Mouse (Mus musculus): ENCODE measurements around the gene Rps6kl1. TPM values are rescaled to one million over a fixed set of nuclear protein-coding genes. Genes with fewer than 3 reads are reported as not detected.
A peak's percentile ranks its signal among the peaks of the same experiment; 100 is the strongest.

Gene Rps6kl1
- total and polyA plus RNA-seq, 3 experiments, result 0.21 to 0.86 (median 0.36) TPM

- H3K4me3 ChIP-seq (replicated peaks in 1 of 3; ENCODE audit: low read depth in 2 of 3, low read length in 2 of 3, poor library complexity in 1 of 3), result no peak overlapping the region
- DNase-seq (ENCODE audit: extremely low read depth), result no peak
- no peaks in the 10 kb centered on the region for H3K36me3 ChIP-seq (replicated peaks in 1 of 2; ENCODE audit: control insufficient read depth in 1 of 2, insufficient read depth in 1 of 2, low read length in 1 of 2)
- peaks cover 6% of the 10 kb centered on the region for H3K9me3 ChIP-seq (replicated peaks; ENCODE audit: low read length)
- no peaks in the 10 kb centered on the region for H3K79me2 ChIP-seq (replicated peaks; ENCODE audit: control insufficient read depth, extremely low read depth, insufficient read depth, poor library complexity, severe bottlenecking)
- in situ Hi-C loops (cut with MboI; ENCODE audit: low pct_ligation_motif_present, low pct_unique_long_range_greater_than_20kb, low sequenced_read_pairs), result loop anchor here (10.0 to 25.0 kb wide), 3 partner anchors 128 to 496 kb away; no protein-coding TSS in a partner anchor
- no peak for TF ChIP-seq SMC3 (IDR thresholded peaks at IDR 0.05; ENCODE audit: low read depth, low read length)
- no peak for TF ChIP-seq ZMIZ1 (IDR thresholded peaks at IDR 0.05; ENCODE audit: low read depth, low read length)
- TF ChIP-seq POLR2AphosphoS2 (IDR thresholded peaks at IDR 0.05; ENCODE audit: low read depth, low read length), result no peak
- TF ChIP-seq NELFE (IDR thresholded peaks at IDR 0.05; ENCODE audit: low read depth, low read length), result no peak
- TF ChIP-seq MAX (IDR thresholded peaks at IDR 0.05; ENCODE audit: low read length), result no peak
- TF ChIP-seq USF2 (conservative IDR thresholded peaks at IDR 0.05; ENCODE audit: low read depth, low read length), result no peak
- no peak for TF ChIP-seq ZKSCAN1 (IDR thresholded peaks at IDR 0.05; ENCODE audit: borderline replicate concordance, low read depth, low read length)
- TF ChIP-seq IRF4 (IDR thresholded peaks at IDR 0.05; ENCODE audit: low read depth, low read length), result no peak
- no peak for TF ChIP-seq EP300 (IDR thresholded peaks at IDR 0.05; ENCODE audit: low read length)
- no peak for TF ChIP-seq GABPA (IDR thresholded peaks at IDR 0.05; ENCODE audit: insufficient replicate concordance, low read depth, low read length)
- no peak for TF ChIP-seq RAD21 (IDR thresholded peaks at IDR 0.05; ENCODE audit: low read depth, low read length)
- no peak for TF ChIP-seq JUND (conservative IDR thresholded peaks at IDR 0.05; ENCODE audit: low read depth, low read length)
- no peak for TF ChIP-seq HCFC1 (IDR thresholded peaks at IDR 0.05; ENCODE audit: low read depth, low read length)
- no peak for TF ChIP-seq ZC3H11A (IDR thresholded peaks at IDR 0.05; ENCODE audit: low read depth, low read length)
- no peak for TF ChIP-seq MYC (IDR thresholded peaks at IDR 0.05; ENCODE audit: low read depth, low read length)
- no peak for TF ChIP-seq MAZ (IDR thresholded peaks at IDR 0.05; ENCODE audit: low read depth, low read length)
- no peak for TF ChIP-seq KAT2A (IDR thresholded peaks at IDR 0.05; ENCODE audit: insufficient replicate concordance, low read length)
- H3K27ac ChIP-seq (ENCODE audit: insufficient read depth, low read depth), result no peak overlapping the region
- H3K9ac ChIP-seq (ENCODE audit: insufficient read depth, low read depth), result no peak overlapping the region
- H3K4me2 ChIP-seq (ENCODE audit: insufficient read depth, low read depth, poor library complexity, severe bottlenecking), result no peak overlapping the region
- peaks cover 20% of the 10 kb centered on the region for H3K27me3 ChIP-seq (replicated peaks)
- peaks cover 3 to 43% of the 10 kb centered on the region in 2 experiments; a peak in 3 of 4 replicates for H3K4me1 ChIP-seq (ENCODE audit: control insufficient read depth in 1 of 2, insufficient read depth in 2 of 2)
- dilution Hi-C loops (cut with MboI; ENCODE audit: extremely low pct_ligation_motif_present, extremely low pct_unique_long_range_greater_than_20kb, low sequenced_read_pairs), result no loop called here
Observed at GRCm38 (mm10) chr12:85166631-85167030, 15.6 kb upstream of the Rps6kl1 start.

- Histone ChIP-seq H3K79me2 (replicated peaks; ENCODE audit: control insufficient read depth, extremely low read depth, insufficient read depth, poor library complexity, severe bottlenecking) (no peaks in the 10 kb centered on the region), H3K4me2 (ENCODE audit: insufficient read depth, low read depth, poor library complexity, severe bottlenecking) (no peak overlapping the region), H3K4me1 (ENCODE audit: control insufficient read depth in 1 of 2, insufficient read depth in 2 of 2) (peaks cover 3 to 40% of the 10 kb centered on the region in 2 experiments; a peak in 3 of 4 replicates), H3K9me3 (replicated peaks; ENCODE audit: low read length) (peaks cover 6% of the 10 kb centered on the region), H3K36me3 (replicated peaks in 1 of 2; ENCODE audit: control insufficient read depth in 1 of 2, insufficient read depth in 1 of 2, low read length in 1 of 2) (no peaks in the 10 kb centered on the region), H3K27me3 (replicated peaks) (peaks cover 7% of the 10 kb centered on the region), H3K27ac (ENCODE audit: insufficient read depth, low read depth) (no peak overlapping the region), H3K9ac (ENCODE audit: insufficient read depth, low read depth) (no peak overlapping the region), H3K4me3 (replicated peaks in 1 of 3; ENCODE audit: low read depth in 2 of 3, low read length in 2 of 3, poor library complexity in 1 of 3) (no peak overlapping the region)
- TF ChIP-seq EP300 (IDR thresholded peaks at IDR 0.05; ENCODE audit: low read length) (0 out of 2 replicates have a peak, but pooled peaks have one; percentile 13), MYC (IDR thresholded peaks at IDR 0.05; ENCODE audit: low read depth, low read length) (0 out of 2 replicates have a peak, but pooled peaks have one; percentile 54), NRF1 (IDR thresholded peaks at IDR 0.05; ENCODE audit: low read depth, low read length) (no peak)
- dilution Hi-C loops (cut with MboI; ENCODE audit: extremely low pct_ligation_motif_present, extremely low pct_unique_long_range_greater_than_20kb, low sequenced_read_pairs), result no loop called here
- in situ Hi-C loops (cut with MboI; ENCODE audit: low pct_ligation_motif_present, low pct_unique_long_range_greater_than_20kb, low sequenced_read_pairs), result loop anchor here (10.0 to 25.0 kb wide), 3 partner anchors 130 to 497 kb away; no protein-coding TSS in a partner anchor
- DNase-seq (ENCODE audit: extremely low read depth), result peak; percentile 37
Observed at GRCm38 (mm10) chr12:85164996-85165395, 13.9 kb upstream of the Rps6kl1 start.
